Mouse (Mus musculus): ENCODE measurements around the gene Rps27a. TPM values are rescaled to one million over a fixed set of nuclear protein-coding genes. Genes with fewer than 3 reads are reported as not detected.

Rps27a gene
- polyA plus RNA-seq, 1 experiment from 2014 or later = 1,412 TPM

DNA sequence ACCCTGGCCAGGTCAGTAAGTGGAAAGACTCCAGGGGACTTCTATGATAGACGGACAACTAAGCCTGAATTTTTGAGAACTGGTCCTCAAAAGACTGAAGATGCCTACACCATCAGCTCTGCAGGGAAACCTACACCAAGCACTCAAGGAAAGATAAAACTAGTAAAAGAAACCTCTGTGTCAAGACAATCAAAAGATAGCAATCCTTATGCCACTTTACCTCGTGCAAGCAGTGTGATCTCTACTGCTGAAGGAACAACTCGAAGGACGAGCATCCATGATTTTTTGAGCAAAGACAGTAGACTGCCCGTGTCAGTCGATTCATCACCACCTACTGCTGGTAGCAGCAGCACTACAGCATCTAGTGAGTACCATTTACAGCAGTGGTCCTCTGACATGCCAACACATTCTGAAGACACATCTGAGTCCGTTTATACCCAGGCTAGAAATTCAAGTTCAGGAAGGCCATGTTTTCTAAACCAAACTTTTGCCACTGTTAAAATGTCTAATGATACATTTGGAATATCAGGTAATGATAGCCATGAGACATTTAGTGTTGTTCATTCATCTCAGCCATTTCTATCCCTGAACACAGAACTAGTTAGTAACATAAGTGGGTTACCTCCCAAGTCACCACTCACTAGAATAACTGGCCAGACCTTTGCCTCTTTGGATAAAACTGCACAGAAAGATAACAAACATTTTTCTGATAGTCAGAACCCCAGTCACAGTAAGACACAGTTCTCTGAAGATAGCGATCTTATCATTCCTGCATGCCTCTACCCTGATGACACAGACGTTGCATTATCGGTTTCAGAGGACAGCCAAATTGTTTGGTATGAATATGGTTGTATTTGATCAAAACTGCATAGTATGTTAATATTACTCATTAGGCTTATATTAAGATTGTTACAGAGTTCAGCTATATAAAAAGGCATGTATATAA is 43.7 kb downstream of the Rps27a start:
- Histone ChIP-seq H3K27me3 (ENCODE audit: insufficient read depth, low read length) (no peaks in the 10 kb centered on the region), H3K9me3 (replicated peaks; ENCODE audit: low read length) (no peaks in the 10 kb centered on the region), H3K9ac (ENCODE audit: low read depth, low read length) (no peak overlapping the region), H3K27ac (no peak overlapping the region), H3K4me1 (replicated peaks; ENCODE audit: insufficient read depth, low read length) (no peaks in the 10 kb centered on the region), H3K4me3 (replicated peaks; ENCODE audit: low read depth, low read length) (no peak overlapping the region), H3K4me2 (ENCODE audit: low read length) (no peak overlapping the region), H3K36me3 (ENCODE audit: insufficient read depth, low read length) (peaks cover 19% of the 10 kb centered on the region; the same call in 1 of the 2 replicates)
- TF ChIP-seq CTCF (IDR thresholded peaks at IDR 0.05; ENCODE audit: low read depth) = no peak
- ATAC-seq (replicated peaks; ENCODE audit: low FRiP score, low read depth) = no peak
- WGBS = 91% methylated on average over 10 of the region's 10 CpGs
- no peak for DNase-seq (ENCODE audit: low spot score)

DNA sequence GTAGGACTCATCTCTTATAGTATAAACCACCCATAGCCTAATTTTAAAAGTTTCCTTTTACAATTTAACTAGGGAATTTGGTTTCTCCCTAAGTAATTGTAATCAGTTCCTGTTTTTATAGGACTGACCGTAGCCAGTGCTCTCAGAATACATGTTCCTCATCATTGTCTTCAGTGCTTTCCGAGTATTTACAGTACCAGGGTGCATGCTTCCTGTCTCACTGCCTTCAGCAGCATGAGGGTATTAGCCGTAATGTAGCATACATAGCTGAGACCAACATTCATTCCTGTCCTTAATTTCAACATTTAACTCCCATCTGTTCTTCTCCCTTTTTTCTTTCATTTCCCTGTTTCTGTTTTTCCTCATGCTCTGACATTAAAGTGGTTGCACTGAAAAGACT is 50.9 kb downstream of the Rps27a start:
- Histone ChIP-seq H3K36me3 (ENCODE audit: insufficient read depth, low read length) (peaks cover 10% of the 10 kb centered on the region; the same call in 1 of the 2 replicates), H3K27me3 (ENCODE audit: insufficient read depth, low read length) (no peaks in the 10 kb centered on the region), H3K9ac (ENCODE audit: low read depth, low read length) (no peak overlapping the region), H3K4me3 (replicated peaks; ENCODE audit: low read depth, low read length) (no peak overlapping the region), H3K27ac (no peak overlapping the region), H3K9me3 (replicated peaks; ENCODE audit: low read length) (no peaks in the 10 kb centered on the region), H3K4me2 (ENCODE audit: low read length) (no peak overlapping the region), H3K4me1 (replicated peaks; ENCODE audit: insufficient read depth, low read length) (no peaks in the 10 kb centered on the region)
- DNase-seq (ENCODE audit: low spot score) (no peak), ATAC-seq (replicated peaks; ENCODE audit: low FRiP score, low read depth) (no peak)
- WGBS = 85% methylated on average over 3 of the region's 3 CpGs
- no peak for TF ChIP-seq CTCF (IDR thresholded peaks at IDR 0.05; ENCODE audit: low read depth)

Other genes starting within 250 kb of the Rps27a start
- gene Ccdc88a, start 174.5 kb downstream of the Rps27a start, polyA plus RNA-seq (2015; fragmentation: Nextera tagmentation; extraction: Ambion mirVana) = 19.5 and 21.8 TPM in 2 replicates
- gene Prorsd1, start 33.1 kb downstream of the Rps27a start, polyA plus RNA-seq (2015; fragmentation: Nextera tagmentation; extraction: Ambion mirVana) = 28.8 and 29.6 TPM in 2 replicates
- gene Mtif2, start 21.7 kb downstream of the Rps27a start, polyA plus RNA-seq (2015; fragmentation: Nextera tagmentation; extraction: Ambion mirVana) = 28.5 and 30.4 TPM in 2 replicates
- 0.07 TPM in 1 of 2 replicates, not detected in the other for gene Clhc1, start 159 bp downstream of the Rps27a start, polyA plus RNA-seq (2015; fragmentation: Nextera tagmentation; extraction: Ambion mirVana)
- gene Rtn4, start 144.8 kb upstream of the Rps27a start, polyA plus RNA-seq (2015; fragmentation: Nextera tagmentation; extraction: Ambion mirVana) = 62.2 and 75.0 TPM in 2 replicates

All from kidney, postnatal 0 days (tissue).